Mouse (Mus musculus) cerebellum, adult 2 months (tissue): Measurements from ENCODE around the gene Pibf1. TPM values are rescaled to one million over a fixed set of nuclear protein-coding genes. Genes with fewer than 3 reads are reported as not detected.
A peak's percentile ranks its signal among the peaks of the same experiment; 100 is the strongest.

Experiments used
- DNase-seq, 2 experiments: peaks; one replicate each; pipeline ENCODE4 v3.0.0; 2021
- H3K27ac ChIP-seq: fragments of 200-500 bp; 2 replicates; pipeline ENCODE4 v1.5.1; 2012; ENCODE audit warnings: low read length, control low read depth, inconsistent platforms; ENCODE audit not compliant: insufficient read depth
- H3K27me3 ChIP-seq: fragments of 200-500 bp; 2 replicates; pipeline ENCODE4 v1.6.1; 2012; ENCODE audit warnings: inconsistent platforms, mild to moderate bottlenecking, low read length, moderate library complexity; ENCODE audit not compliant: control insufficient read depth, insufficient read depth
- H3K4me1 ChIP-seq: fragments of 200-500 bp; 2 replicates; pipeline ENCODE4 v1.6.1; 2011; ENCODE audit warnings: low read length; ENCODE audit not compliant: control insufficient read depth, insufficient read depth
- H3K4me3 ChIP-seq: fragments of 200-500 bp; replicated peaks from 2 replicates; pipeline ENCODE3; 2011; ENCODE audit warnings: mild to moderate bottlenecking, low read depth, low read length, control low read depth; ENCODE audit not compliant: insufficient read depth
- CTCF ChIP-seq: fragments of 200-500 bp; IDR thresholded peaks from 2 replicates; pipeline ENCODE4 v1.5.1; 2011; ENCODE audit warnings: low read depth, mild to moderate bottlenecking, control low read depth, low read length, moderate library complexity, borderline replicate concordance; ENCODE audit not compliant: insufficient read depth
- POLR2A ChIP-seq: fragments of 200-500 bp; IDR thresholded peaks from 2 replicates; pipeline ENCODE4 v1.6.1; 2011; ENCODE audit warnings: low read length, control low read depth, borderline replicate concordance; ENCODE audit not compliant: insufficient read depth
- WGBS: fragments of 180-500 bp; shearing (Covaris S2); methylation state at CpG from one replicate; pipeline ENCODE4 v1.1.7; 2018; 5-methylcytosine and 5-hydroxymethylcytosine counted together
- polyA plus RNA-seq: library from polyadenylated mRNA; depleted of rRNA; stranded (reverse); fragments of >200 nt; gene quantifications from 2 replicates; pipeline ENCODE4 v1.2.3, GENCODE M21; 2012

Pibf1 gene
- polyA plus RNA-seq, 1 experiment: 6.5 TPM

GRCm38 (mm10) chr14:99124076-99124475 is 24.9 kb downstream of the Pibf1 start:
- no peak overlapping the region for H3K27ac ChIP-seq
- DNase-seq: no peak
- no peak for TF ChIP-seq CTCF
- TF ChIP-seq POLR2A: no peak
- 88% methylated on average over 4 of the region's 4 CpGs for WGBS
- no peaks in the 10 kb centered on the region for H3K27me3 ChIP-seq
- no peak overlapping the region for H3K4me3 ChIP-seq
- H3K4me1 ChIP-seq: no peaks in the 10 kb centered on the region

GRCm38 (mm10) chr14:99126713-99127112 is 27.5 kb downstream of the Pibf1 start:
- H3K4me1 ChIP-seq: no peaks in the 10 kb centered on the region
- H3K27ac ChIP-seq: no peak overlapping the region
- TF ChIP-seq CTCF (no peak), POLR2A (no peak)
- H3K27me3 ChIP-seq: no peaks in the 10 kb centered on the region
- 92% methylated on average over 4 of the region's 4 CpGs for WGBS
- DNase-seq: no peak
- H3K4me3 ChIP-seq: no peak overlapping the region

GRCm38 (mm10) chr14:99127509-99127908 is 28.3 kb downstream of the Pibf1 start:
- H3K27me3 ChIP-seq: no peaks in the 10 kb centered on the region
- TF ChIP-seq CTCF (no peak), POLR2A (no peak)
- no peaks in the 10 kb centered on the region for H3K4me1 ChIP-seq
- no peak overlapping the region for H3K27ac ChIP-seq
- DNase-seq: no peak
- H3K4me3 ChIP-seq: no peak overlapping the region
- WGBS: 28% methylated on average over 1 of the region's 1 CpGs

GRCm38 (mm10) chr14:99129050-99129449 is 29.8 kb downstream of the Pibf1 start:
- no peak for DNase-seq
- H3K27me3 ChIP-seq: no peaks in the 10 kb centered on the region
- no peaks in the 10 kb centered on the region for H3K4me1 ChIP-seq
- H3K4me3 ChIP-seq: no peak overlapping the region
- 96% methylated on average over 2 of the region's 2 CpGs for WGBS
- H3K27ac ChIP-seq: no peak overlapping the region
- TF ChIP-seq CTCF (no peak), POLR2A (no peak)

GRCm38 (mm10) chr14:99134048-99134447 is 34.8 kb downstream of the Pibf1 start:
- no peak overlapping the region for H3K27ac ChIP-seq
- H3K27me3 ChIP-seq: no peaks in the 10 kb centered on the region
- H3K4me1 ChIP-seq: no peaks in the 10 kb centered on the region
- no peak overlapping the region for H3K4me3 ChIP-seq
- no peak for DNase-seq
- 92% methylated on average over 2 of the region's 2 CpGs for WGBS
- TF ChIP-seq CTCF (no peak), POLR2A (no peak)

- Histone ChIP-seq H3K27me3 (no peaks in the 10 kb centered on the region), H3K4me3 (no peak overlapping the region), H3K27ac (no peak overlapping the region), H3K4me1 (no peaks in the 10 kb centered on the region)
- DNase-seq: no peak
- WGBS: 93% methylated on average over 9 of the region's 9 CpGs
- no peak for TF ChIP-seq POLR2A
- no peak for TF ChIP-seq CTCF
Measured at GRCm38 (mm10) chr14:99135761-99136160, 36.5 kb downstream of the Pibf1 start.

- 96% methylated on average over 16 of the region's 16 CpGs for WGBS
- H3K4me1 ChIP-seq: no peaks in the 10 kb centered on the region
- no peak for DNase-seq
- H3K27me3 ChIP-seq: no peaks in the 10 kb centered on the region
- H3K4me3 ChIP-seq: no peak overlapping the region
- no peak overlapping the region for H3K27ac ChIP-seq
- TF ChIP-seq CTCF (no peak), POLR2A (no peak)
Measured at GRCm38 (mm10) chr14:99136297-99136696, 37.1 kb downstream of the Pibf1 start.

- TF ChIP-seq CTCF (no peak), POLR2A (no peak)
- no peak overlapping the region for H3K27ac ChIP-seq
- DNase-seq: peak; percentile 36 to 61
Measured at GRCm38 (mm10) chr14:99140036-99140435, 40.8 kb downstream of the Pibf1 start.

More at GRCm38 (mm10) chr14:99140036-99140435, 40.8 kb downstream of the Pibf1 start:
- Histone ChIP-seq H3K4me3 (no peak overlapping the region), H3K4me1 (no peaks in the 10 kb centered on the region), H3K27me3 (no peaks in the 10 kb centered on the region)
- 11% methylated on average over 2 of the region's 2 CpGs for WGBS
